Mouse (Mus musculus): ENCODE measurements around the gene Sim2. TPM values are rescaled to one million over a fixed set of nuclear protein-coding genes. Genes with fewer than 3 reads are reported as not detected.

Gene Sim2
- 1.8 and 6.2 TPM in 2 replicates for polyA plus RNA-seq (2012; rRNA removed)

GRCm38 (mm10) chr16:94084711-94085602 lies at the start of gene Sim2:
Sim2 (plus strand) TSS chr16:94084931.

Other genes starting within 250 kb of the Sim2 start
- gene Chaf1b, start 201.0 kb upstream of the Sim2 start, polyA plus RNA-seq (2012; rRNA removed): 54.7 and 57.5 TPM in 2 replicates
- gene Cldn14, start 76.1 kb upstream of the Sim2 start, polyA plus RNA-seq (2012; rRNA removed): 0.04 TPM in 1 of 2 replicates, not detected in the other
- gene Hlcs, start 228.6 kb downstream of the Sim2 start, polyA plus RNA-seq (2012; rRNA removed): 8.2 and 8.9 TPM in 2 replicates
- 3.1 and 4.0 TPM in 2 replicates for gene Ripply3, start 243.5 kb downstream of the Sim2 start, polyA plus RNA-seq (2012; rRNA removed)